Mouse (Mus musculus) liver, embryonic 11.5 days (tissue): ENCODE results near the gene Ascl3. TPM values are rescaled to one million over a fixed set of nuclear protein-coding genes. Genes with fewer than 3 reads are reported as not detected.

Source experiments
- ATAC-seq: fragments of 200-750 bp; cut with Nextera tagmentation; replicated peaks from 2 replicates; pipeline ENCODE4 v1.8.0; 2017; ENCODE audit warnings: moderate number of reproducible peaks, mild to moderate bottlenecking, moderate TSS enrichment, moderate library complexity; ENCODE audit not compliant: low FRiP score
- DNase-seq: peaks from one replicate; pipeline ENCODE4 v3.0.0-alpha.2; 2017; ENCODE audit warnings: low spot score
- H3K27ac ChIP-seq: fragments of 300-500 bp; sonication (generic); 2 replicates; pipeline ENCODE4 v1.5.1; 2014; ENCODE audit warnings: mild to moderate bottlenecking, low read depth, low read length, control low read depth
- H3K27me3 ChIP-seq: fragments of 300-500 bp; sonication (generic); replicated peaks from 2 replicates; pipeline ENCODE4 v1.6.1; 2014; ENCODE audit warnings: low read length, mixed read lengths; ENCODE audit not compliant: control insufficient read depth, insufficient read depth
- H3K36me3 ChIP-seq: fragments of 300-500 bp; sonication (generic); 2 replicates; pipeline ENCODE4 v1.6.1; 2014; ENCODE audit warnings: mild to moderate bottlenecking, low read length, moderate library complexity, mixed read lengths; ENCODE audit not compliant: control insufficient read depth, insufficient read depth
- H3K4me1 ChIP-seq: fragments of 300-500 bp; sonication (generic); replicated peaks from 2 replicates; pipeline ENCODE4 v1.6.1; 2014; ENCODE audit warnings: low read length, mixed read lengths; ENCODE audit not compliant: control insufficient read depth, insufficient read depth
- H3K4me2 ChIP-seq: fragments of 300-500 bp; sonication (generic); 2 replicates; pipeline ENCODE4 v1.6.1; 2014; ENCODE audit warnings: mild to moderate bottlenecking, control low read depth, moderate library complexity
- H3K4me3 ChIP-seq: fragments of 300-500 bp; sonication (generic); 2 replicates; pipeline ENCODE4 v1.5.1; 2014; ENCODE audit warnings: low read depth, low read length, control low read depth
- H3K9ac ChIP-seq: fragments of 300-500 bp; sonication (generic); 2 replicates; pipeline ENCODE4 v1.6.1; 2014; ENCODE audit warnings: low read depth, low read length, control low read depth
- H3K9me3 ChIP-seq: fragments of 300-500 bp; sonication (generic); 2 replicates; pipeline ENCODE4 v1.6.1; 2016; ENCODE audit warnings: low read length, inconsistent platforms, mixed read lengths; ENCODE audit not compliant: control insufficient read depth
- whole genome bisulfite sequencing: fragments of 180-500 bp; shearing (Covaris S2); extraction: QIAGEN DNeasy Blood & Tissue Kit; methylation state at CpG from one replicate; pipeline ENCODE4 v1.1.7; 2014; 5-methylcytosine and 5-hydroxymethylcytosine counted together
- polyA plus RNA-seq: library from polyadenylated mRNA; unstranded; fragments of >200 nt; fragmentation: Nextera tagmentation; extraction: Ambion mirVana; gene quantifications from 2 replicates; pipeline ENCODE4 v1.2.1, GENCODE M21; 2014

Ascl3 gene
- polyA plus RNA-seq, 1 experiment from 2014 or later: not detected

DNA sequence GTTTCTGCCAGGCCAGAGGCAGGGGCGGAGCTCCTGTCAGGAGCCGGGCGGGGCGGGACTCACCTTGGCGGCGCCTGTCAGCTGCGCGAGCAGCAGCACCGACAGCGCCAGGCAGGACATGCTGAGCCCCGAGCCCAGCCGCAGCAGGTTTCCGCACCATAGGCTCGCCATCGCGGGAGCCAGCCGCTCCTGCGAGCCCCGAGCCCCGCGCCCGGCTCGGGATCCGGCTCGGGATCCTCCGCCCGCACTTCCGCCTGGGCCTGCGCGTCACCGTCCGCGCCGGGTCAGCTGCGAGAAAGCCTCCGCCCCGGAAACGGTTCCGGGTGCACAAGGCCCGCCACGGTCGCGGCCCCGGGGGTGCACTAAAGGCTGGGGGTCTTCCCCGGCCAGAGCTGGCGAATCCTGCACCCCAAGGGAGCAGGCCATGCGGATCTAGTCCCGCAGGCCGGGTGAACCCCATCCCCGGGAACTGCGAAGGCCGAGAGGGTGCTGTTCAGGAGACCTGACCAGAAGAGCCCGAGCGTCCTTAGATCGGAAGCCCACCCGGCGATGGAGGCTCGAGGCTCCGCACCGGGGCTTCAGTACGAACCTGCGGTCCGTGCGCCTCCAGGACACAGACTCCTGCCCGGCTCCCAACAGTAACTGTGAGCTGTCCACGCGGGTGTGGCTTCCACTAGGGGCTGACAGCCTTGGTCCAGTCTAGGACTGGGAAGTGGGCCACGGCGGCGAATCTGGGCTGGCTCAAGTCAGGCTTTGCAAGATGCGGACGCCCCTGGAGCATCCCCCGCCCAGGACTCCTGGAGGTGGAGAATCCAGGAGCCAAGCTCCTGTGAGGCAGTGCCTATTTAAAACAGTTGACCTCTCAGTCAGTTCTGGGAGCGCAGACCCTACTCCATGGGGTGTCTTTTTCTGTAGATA is 20.7 kb upstream of the Ascl3 start, which contains the start of gene Tmem9b:
Gene Tmem9b, minus strand, starts transcription at position 868 of the 918 bp plus-strand sequence.
- no peaks in the 10 kb centered on the region for H3K27me3 ChIP-seq

DNA sequence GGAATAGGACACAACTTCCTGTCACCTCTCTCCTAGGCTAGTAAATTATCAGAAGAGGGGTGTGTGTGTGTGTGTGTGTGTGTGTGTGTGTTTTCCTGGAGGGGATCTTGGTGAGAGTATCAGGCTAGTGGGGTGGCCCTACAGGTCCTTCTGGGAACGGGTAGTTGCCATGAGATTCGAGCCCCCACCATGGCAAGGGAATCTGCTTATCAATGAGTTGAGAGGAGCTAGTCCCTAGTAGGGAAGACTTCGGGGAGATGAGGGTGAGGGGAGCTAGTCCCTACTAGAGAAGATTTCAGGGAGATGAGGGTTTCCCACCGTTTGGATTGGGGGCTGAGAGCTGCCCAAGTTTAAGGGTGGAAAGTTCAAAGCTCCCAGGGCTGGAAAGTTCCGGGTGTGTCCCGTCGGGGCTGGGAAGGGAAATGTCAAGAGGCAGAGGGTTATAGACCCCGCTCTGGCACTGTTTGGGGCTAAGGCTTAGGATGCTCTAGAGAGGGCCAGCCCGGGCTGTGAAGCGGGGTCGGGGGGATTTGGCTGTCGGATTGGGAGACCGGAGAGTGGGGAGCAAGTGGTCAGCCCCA is 20.0 kb upstream of the Ascl3 start:
- DNase-seq (no peak), ATAC-seq (peak; percentile 22)
- Histone ChIP-seq H3K9ac (peak overlapping the region; percentile 87), H3K4me3 (peak overlapping the region; percentile 76), H3K4me2 (peak overlapping the region; percentile 92), H3K36me3 (no peaks in the 10 kb centered on the region), H3K4me1 (peaks cover 7% of the 10 kb centered on the region; the same call in 1 of the 2 replicates), H3K27me3 (no peaks in the 10 kb centered on the region), H3K9me3 (no peaks in the 10 kb centered on the region), H3K27ac (peak overlapping the region; percentile 67)
- 3% methylated on average over 13 of the region's 13 CpGs for WGBS

More for the DNA sequence above, 20.7 kb upstream of the Ascl3 start, which contains the start of gene Tmem9b:
- ATAC-seq (peak; percentile 88), DNase-seq (peak; percentile 88)
- peaks cover 7% of the 10 kb centered on the region; the same call in 1 of the 2 replicates for H3K4me1 ChIP-seq
- H3K9ac ChIP-seq: peak within 1 kb of the TSS; percentile 87
- peak within 1 kb of the TSS; percentile 67 for H3K27ac ChIP-seq
- H3K4me3 ChIP-seq: peak within 1 kb of the TSS; percentile 76
- peak within 1 kb of the TSS; percentile 92 for H3K4me2 ChIP-seq
- H3K36me3 ChIP-seq: no peaks in the 10 kb centered on the region
- H3K9me3 ChIP-seq: no peaks in the 10 kb centered on the region
- whole genome bisulfite sequencing: under 1% methylated on average over 74 of the region's 74 CpGs

DNA sequence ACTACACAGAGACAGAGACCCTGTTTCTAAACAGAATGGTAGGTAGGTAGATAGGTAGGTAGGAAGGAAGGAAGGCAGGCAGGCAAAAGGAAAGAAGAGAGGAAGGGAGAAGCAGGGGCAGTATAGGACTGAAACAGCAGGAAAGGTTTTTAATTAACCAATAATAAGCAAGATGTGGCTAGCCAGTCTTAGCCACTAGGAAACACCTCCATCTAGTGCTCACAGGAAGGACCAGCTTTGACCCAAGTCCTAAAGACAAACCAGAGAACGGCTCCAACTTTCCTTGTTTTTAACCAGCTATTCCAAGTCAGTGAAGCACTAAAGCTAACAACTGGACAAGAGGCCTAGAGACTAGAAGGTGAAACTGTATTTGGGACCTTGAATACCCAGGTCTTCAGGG is 16.2 kb upstream of the Ascl3 start:
- ATAC-seq: no peak
- no peak overlapping the region for H3K9ac ChIP-seq
- H3K9me3 ChIP-seq: no peaks in the 10 kb centered on the region
- H3K4me2 ChIP-seq: no peak overlapping the region
- H3K4me1 ChIP-seq: peaks cover 4% of the 10 kb centered on the region; the same call in 1 of the 2 replicates
- H3K27ac ChIP-seq: no peak overlapping the region
- 68% methylated on average over 1 of the region's 1 CpGs for WGBS
- no peak overlapping the region for H3K4me3 ChIP-seq
- H3K36me3 ChIP-seq: peaks cover 4% of the 10 kb centered on the region; the same call in 1 of the 2 replicates
- DNase-seq: no peak
- no peaks in the 10 kb centered on the region for H3K27me3 ChIP-seq

DNA sequence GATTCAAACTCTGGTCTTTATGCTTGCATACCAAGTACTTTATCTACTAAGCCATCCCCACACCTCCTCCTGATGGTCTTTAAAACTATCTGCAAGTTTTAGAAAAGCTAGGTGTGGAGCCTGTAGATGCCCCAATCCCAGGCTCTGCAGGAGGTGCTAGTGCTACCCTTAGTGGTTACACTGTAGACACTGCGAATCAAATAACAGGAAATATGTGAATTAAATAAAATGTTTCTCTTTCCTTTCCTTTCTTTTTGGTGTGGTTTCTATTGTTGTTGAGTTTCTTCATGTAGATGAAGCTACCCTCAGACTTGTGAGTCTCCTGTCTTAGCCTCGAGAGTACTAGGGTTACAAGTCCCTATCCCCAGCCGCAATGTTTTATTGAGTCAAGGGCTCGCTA is 10.2 kb upstream of the Ascl3 start:
- no peak for DNase-seq
- no peak overlapping the region for H3K4me2 ChIP-seq
- no peak overlapping the region for H3K4me3 ChIP-seq
- H3K9me3 ChIP-seq: no peaks in the 10 kb centered on the region
- no peaks in the 10 kb centered on the region for H3K27me3 ChIP-seq
- H3K9ac ChIP-seq: no peak overlapping the region
- WGBS: 84% methylated on average over 4 of the region's 4 CpGs
- no peak overlapping the region for H3K27ac ChIP-seq
- ATAC-seq: no peak
- H3K4me1 ChIP-seq: no peaks in the 10 kb centered on the region
- H3K36me3 ChIP-seq: peaks cover 4% of the 10 kb centered on the region; the same call in 1 of the 2 replicates

DNA sequence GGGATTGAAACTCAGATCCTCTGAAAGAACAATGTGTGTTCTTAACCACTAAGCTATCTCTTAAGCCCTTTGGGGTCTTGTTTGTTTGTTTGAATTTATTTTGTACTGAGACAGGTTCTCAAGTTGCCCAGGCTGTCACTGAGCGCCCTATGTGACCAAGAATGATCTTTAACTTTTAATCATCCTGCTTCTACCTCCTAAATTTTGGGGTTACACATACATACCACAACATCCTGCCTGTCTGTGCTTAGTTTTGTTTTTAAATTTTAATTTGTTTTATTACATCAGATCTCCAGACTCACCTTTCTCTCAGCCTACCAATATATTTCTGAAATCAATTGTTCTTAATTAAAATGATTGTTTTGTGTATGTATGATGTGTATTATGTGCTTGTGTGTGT is 9.5 kb upstream of the Ascl3 start:
- WGBS: 84% methylated on average over 1 of the region's 1 CpGs
- no peak for ATAC-seq

DNA sequence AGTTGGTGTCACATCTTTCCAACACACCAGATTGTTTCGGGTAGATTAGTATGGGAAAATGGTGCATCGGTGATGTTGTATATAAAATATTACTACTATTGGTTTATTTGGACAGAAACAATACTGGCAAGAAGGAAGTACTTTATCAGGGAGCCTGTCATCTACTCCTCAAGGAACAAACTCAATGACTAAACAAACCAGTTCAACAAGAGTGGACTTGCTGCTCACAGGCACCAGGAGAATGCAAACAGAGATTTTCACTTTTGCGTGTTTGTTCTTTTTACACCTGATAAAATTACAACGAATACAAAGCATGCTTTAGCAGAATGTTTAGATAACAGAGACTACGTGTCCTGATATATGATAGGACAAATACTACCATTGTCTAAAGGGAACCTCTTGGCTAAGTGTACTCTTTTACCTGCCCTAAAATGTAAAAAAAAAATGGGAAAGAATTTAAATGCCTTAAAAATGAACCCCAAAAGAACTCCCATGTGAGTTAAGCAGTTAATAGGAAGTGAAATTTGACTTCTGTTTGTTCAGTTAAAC is 8.4 kb upstream of the Ascl3 start:
- 79% methylated on average over 5 of the region's 5 CpGs for WGBS
- Histone ChIP-seq H3K4me2 (no peak overlapping the region), H3K9ac (no peak overlapping the region), H3K4me1 (no peaks in the 10 kb centered on the region), H3K4me3 (no peak overlapping the region), H3K27ac (no peak overlapping the region), H3K9me3 (no peaks in the 10 kb centered on the region), H3K27me3 (no peaks in the 10 kb centered on the region), H3K36me3 (peaks cover 4% of the 10 kb centered on the region)
- ATAC-seq (no peak), DNase-seq (no peak)

More for the DNA sequence above, 9.5 kb upstream of the Ascl3 start:
- Histone ChIP-seq H3K4me2 (no peak overlapping the region), H3K4me3 (no peak overlapping the region), H3K27ac (no peak overlapping the region), H3K36me3 (peaks cover 5% of the 10 kb centered on the region), H3K9me3 (no peaks in the 10 kb centered on the region), H3K27me3 (no peaks in the 10 kb centered on the region), H3K9ac (no peak overlapping the region), H3K4me1 (no peaks in the 10 kb centered on the region)
- no peak for DNase-seq

DNA sequence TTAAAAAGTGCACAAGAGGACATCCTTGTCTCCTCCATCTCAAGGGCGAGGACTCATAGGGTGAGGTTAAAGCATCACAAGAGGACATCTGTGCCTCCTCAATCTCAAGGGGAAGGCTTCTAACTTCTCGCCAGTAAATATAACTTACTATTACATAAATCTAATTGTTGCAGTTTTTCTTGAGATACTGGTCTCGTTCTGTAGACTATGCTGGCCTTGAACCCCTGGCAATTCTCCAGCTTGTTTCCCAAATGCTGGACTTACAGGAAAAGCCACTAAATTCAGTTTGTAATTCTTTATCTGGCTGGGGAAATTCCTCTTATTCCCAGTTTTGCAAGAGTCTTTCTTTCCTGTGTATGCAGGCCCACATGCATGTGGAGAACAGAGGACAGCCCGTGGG is 3.3 kb upstream of the Ascl3 start:
- Histone ChIP-seq H3K27me3 (no peaks in the 10 kb centered on the region), H3K4me1 (no peaks in the 10 kb centered on the region), H3K9ac (no peak overlapping the region), H3K9me3 (no peaks in the 10 kb centered on the region), H3K27ac (no peak overlapping the region), H3K4me3 (no peak overlapping the region), H3K36me3 (peaks cover 2% of the 10 kb centered on the region; the same call in 1 of the 2 replicates), H3K4me2 (no peak overlapping the region)
- DNase-seq (no peak), ATAC-seq (no peak)
- WGBS: 84% methylated on average over 4 of the region's 4 CpGs

DNA sequence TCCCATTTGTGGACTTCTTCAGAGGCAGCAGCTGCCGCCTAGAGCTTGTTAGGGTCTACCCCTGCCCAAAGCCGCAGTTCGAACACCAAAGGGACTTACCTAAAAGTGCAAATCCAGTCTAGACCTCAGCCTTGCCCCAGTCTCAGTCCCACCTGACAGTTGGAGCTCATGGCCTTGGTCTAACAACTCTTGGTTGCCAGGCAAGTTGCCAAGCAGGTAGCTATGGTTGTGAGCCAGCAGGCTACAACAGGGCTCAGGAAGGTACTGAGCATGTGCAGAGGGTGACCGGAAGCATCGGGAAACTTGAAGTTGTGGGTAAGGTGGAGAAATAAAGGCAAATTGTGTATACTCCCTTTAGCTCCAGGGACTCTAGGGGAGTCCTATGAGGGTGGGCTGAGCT is 7.8 kb downstream of the Ascl3 start, which contains the start of gene BC051019:
Gene BC051019, minus strand, starts transcription at position 154 of the 400 bp plus-strand sequence.
- peaks cover 2% of the 10 kb centered on the region; the same call in 1 of the 2 replicates for H3K4me1 ChIP-seq
- no peak within 1 kb of the TSS for H3K9ac ChIP-seq
- no peak within 1 kb of the TSS for H3K27ac ChIP-seq
- 0 out of 2 replicates have a peak, but pooled peaks cover 3% of the 10 kb centered on the region for H3K9me3 ChIP-seq
- 86% methylated on average over 5 of the region's 5 CpGs for WGBS
- H3K4me2 ChIP-seq: no peak within 1 kb of the TSS
- ATAC-seq (no peak), DNase-seq (no peak)
- H3K27me3 ChIP-seq: no peaks in the 10 kb centered on the region
- H3K4me3 ChIP-seq: no peak within 1 kb of the TSS
- no peaks in the 10 kb centered on the region for H3K36me3 ChIP-seq
